Mouse (Mus musculus) liver, postnatal 0 days (tissue): ENCODE data around the gene Gm49405. TPM values are rescaled to one million over a fixed set of nuclear protein-coding genes. Genes with fewer than 3 reads are reported as not detected.
"Not testable (repeated sequence)": the region's sequence is repeated elsewhere in the genome, so short reads cannot be mapped to it uniquely, and the experiment has no call there.

ENCODE experiments used
- ATAC-seq: fragments of 200-750 bp; cut with Nextera tagmentation; 2 replicates; pipeline ENCODE4 v1.8.0; 2017; ENCODE audit warnings: mild to moderate bottlenecking, moderate library complexity
- DNase-seq: peaks from one replicate; pipeline ENCODE4 v3.0.0-alpha.2; 2016
- H3K27ac ChIP-seq: fragments of 300-500 bp; sonication (generic); 2 replicates; pipeline ENCODE4 v1.5.1; 2014; ENCODE audit warnings: antibody characterized with exemption, moderate library complexity, mild to moderate bottlenecking, low read depth
- H3K27me3 ChIP-seq: fragments of 300-500 bp; sonication (generic); 2 replicates; pipeline ENCODE4 v1.6.1; 2014; ENCODE audit warnings: low read length, control low read depth, mixed read lengths; ENCODE audit not compliant: insufficient read depth
- H3K36me3 ChIP-seq: fragments of 300-500 bp; sonication (generic); replicated peaks from 2 replicates; pipeline ENCODE4 v1.6.1; 2014; ENCODE audit warnings: mild to moderate bottlenecking, control low read depth, low read length, moderate library complexity, mixed read lengths; ENCODE audit not compliant: insufficient read depth
- H3K4me1 ChIP-seq: fragments of 300-500 bp; sonication (generic); 2 replicates; pipeline ENCODE4 v1.6.1; 2014; ENCODE audit warnings: antibody characterized with exemption, mild to moderate bottlenecking, control low read depth; ENCODE audit not compliant: insufficient read depth
- H3K4me2 ChIP-seq: fragments of 300-500 bp; sonication (generic); 2 replicates; pipeline ENCODE4 v1.6.1; 2014; ENCODE audit warnings: low read depth, mild to moderate bottlenecking, low read length, moderate library complexity, mixed read lengths
- H3K4me3 ChIP-seq: fragments of 300-500 bp; sonication (generic); 2 replicates; pipeline ENCODE4 v1.5.1; 2014; ENCODE audit warnings: low read depth, low read length
- H3K9ac ChIP-seq: fragments of 300-500 bp; sonication (generic); replicated peaks from 2 replicates; pipeline ENCODE4 v1.6.1; 2014; ENCODE audit warnings: mild to moderate bottlenecking, moderate library complexity
- H3K9me3 ChIP-seq: fragments of 300-500 bp; sonication (generic); 2 replicates; pipeline ENCODE4 v1.6.1; 2016; ENCODE audit warnings: mild to moderate bottlenecking, control low read depth, low read length, mixed read lengths
- CTCF ChIP-seq: sonication (generic); IDR thresholded peaks from 2 replicates; pipeline ENCODE4 v1.5.1; 2016; ENCODE audit warnings: antibody characterized with exemption, low read depth
- EP300 ChIP-seq: IDR thresholded peaks from 2 replicates; pipeline ENCODE4 v1.6.1; 2016; ENCODE audit warnings: antibody characterized with exemption, low read depth, mild to moderate bottlenecking
- WGBS: fragments of 180-500 bp; shearing (Covaris S2); extraction: QIAGEN DNeasy Blood & Tissue Kit; methylation state at CpG from one replicate; pipeline ENCODE4 v1.1.7; 2014; ENCODE audit not compliant: insufficient replicate concordance; 5-methylcytosine and 5-hydroxymethylcytosine counted together
- polyA plus RNA-seq: library from polyadenylated mRNA; unstranded; fragments of >200 nt; fragmentation: Nextera tagmentation; extraction: Ambion mirVana; gene quantifications from 2 replicates; pipeline ENCODE4 v1.2.1, GENCODE M21; 2015

The Gm49405 gene
- polyA plus RNA-seq, 1 experiment from 2014 or later: 0.49 TPM

- peak overlapping the region; percentile 90 for H3K27ac ChIP-seq
- no peaks in the 10 kb centered on the region for H3K27me3 ChIP-seq
- peak; percentile 53 for DNase-seq
- no peaks in the 10 kb centered on the region for H3K9me3 ChIP-seq
- peaks cover 13% of the 10 kb centered on the region; the same call in 1 of the 2 replicates for H3K4me1 ChIP-seq
- WGBS: 47% methylated on average over 8 of the region's 8 CpGs
- TF ChIP-seq CTCF (no peak), EP300 (peak; percentile 47)
- no peaks in the 10 kb centered on the region for H3K36me3 ChIP-seq
- peak overlapping the region; percentile 48 for H3K4me2 ChIP-seq
- 0 out of 2 replicates have a peak overlapping the region, but pooled peaks have one; percentile 5 for H3K4me3 ChIP-seq
- no peak overlapping the region; the same call in 1 of the 2 replicates for H3K9ac ChIP-seq
- ATAC-seq: peak; percentile 27
These were observed 46.4 kb downstream of the Gm49405 start for GRCm38 (mm10) chr19:4046866-4047254.

DNA sequence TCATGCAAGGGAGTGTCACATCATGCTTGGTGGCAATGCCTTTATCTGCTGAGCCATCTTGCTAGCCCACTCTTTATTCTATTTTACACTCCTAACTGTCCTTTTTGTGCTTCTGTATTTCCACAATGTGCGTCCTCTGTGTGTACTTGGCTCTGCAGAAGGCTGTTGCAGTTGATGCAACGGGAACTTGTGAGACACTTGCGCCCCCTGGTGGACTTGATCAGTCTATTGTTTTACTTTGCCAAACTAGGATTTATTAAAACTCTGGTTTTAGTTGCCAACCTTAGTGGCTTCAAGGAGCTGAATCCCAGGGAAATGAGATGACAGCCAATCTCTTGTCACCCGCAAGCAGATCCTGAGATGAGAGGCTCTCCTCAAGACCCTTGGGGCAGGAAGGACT, 47.4 kb downstream of the Gm49405 start:
- no peak for ATAC-seq
- DNase-seq: peak; percentile 89
- Histone ChIP-seq H3K27me3 (no peaks in the 10 kb centered on the region), H3K4me2 (peak overlapping the region; percentile 48), H3K27ac (no peak overlapping the region), H3K36me3 (no peaks in the 10 kb centered on the region), H3K4me3 (0 out of 2 replicates have a peak overlapping the region, but pooled peaks have one; percentile 5), H3K4me1 (peaks cover 13% of the 10 kb centered on the region; the same call in 1 of the 2 replicates), H3K9me3 (no peaks in the 10 kb centered on the region), H3K9ac (no peak overlapping the region)
- peak; percentile 94 for TF ChIP-seq CTCF
- no peak for TF ChIP-seq EP300
- 21% methylated on average over 4 of the region's 4 CpGs for WGBS

- peaks cover 13% of the 10 kb centered on the region; the same call in 1 of the 2 replicates for H3K4me1 ChIP-seq
- not testable (repeated sequence) for H3K27me3 ChIP-seq, H3K9me3 ChIP-seq, H3K27ac ChIP-seq, ATAC-seq, H3K36me3 ChIP-seq, H3K4me2 ChIP-seq, H3K4me3 ChIP-seq, DNase-seq, H3K9ac ChIP-seq
- peak; percentile 48 for TF ChIP-seq CTCF
- 79% methylated on average over 5 of the region's 5 CpGs for WGBS
These were observed 48.6 kb downstream of the Gm49405 start for GRCm38 (mm10) chr19:4049069-4049468.

- Histone ChIP-seq H3K9ac (no peak overlapping the region), H3K27ac (no peak overlapping the region), H3K36me3 (no peaks in the 10 kb centered on the region), H3K4me1 (peaks cover 20% of the 10 kb centered on the region; the same call in 1 of the 2 replicates), H3K9me3 (no peaks in the 10 kb centered on the region), H3K4me3 (no peak overlapping the region), H3K27me3 (no peaks in the 10 kb centered on the region), H3K4me2 (no peak overlapping the region)
- no peak for ATAC-seq
- DNase-seq: no peak
- WGBS: 94% methylated on average over 5 of the region's 5 CpGs
- TF ChIP-seq CTCF (peak; percentile 51), EP300 (no peak)
These were observed 50.6 kb downstream of the Gm49405 start for GRCm38 (mm10) chr19:4051016-4051415.

- Histone ChIP-seq H3K4me1 (peaks cover 23% of the 10 kb centered on the region; the same call in 1 of the 2 replicates), H3K9ac (no peak overlapping the region), H3K4me2 (no peak overlapping the region), H3K36me3 (no peaks in the 10 kb centered on the region), H3K4me3 (no peak overlapping the region), H3K9me3 (no peaks in the 10 kb centered on the region), H3K27ac (no peak overlapping the region), H3K27me3 (no peaks in the 10 kb centered on the region)
- ATAC-seq (no peak), DNase-seq (peak; percentile 81)
- 49% methylated on average over 10 of the region's 10 CpGs for WGBS
- TF ChIP-seq EP300 (no peak), CTCF (peak; percentile 92)
These were observed 51.5 kb downstream of the Gm49405 start for GRCm38 (mm10) chr19:4051741-4052515.

- no peak overlapping the region for H3K4me3 ChIP-seq
- WGBS: 68% methylated on average over 5 of the region's 5 CpGs
- H3K9ac ChIP-seq: 0 out of 2 replicates have a peak overlapping the region, but pooled peaks have one; percentile 2
- no peaks in the 10 kb centered on the region for H3K27me3 ChIP-seq
- TF ChIP-seq CTCF: no peak
- no peak for TF ChIP-seq EP300
- no peaks in the 10 kb centered on the region for H3K9me3 ChIP-seq
- DNase-seq (no peak), ATAC-seq (no peak)
- H3K27ac ChIP-seq: 0 out of 2 replicates have a peak overlapping the region, but pooled peaks have one; percentile 18
- peaks cover 21% of the 10 kb centered on the region for H3K4me1 ChIP-seq
- H3K4me2 ChIP-seq: no peak overlapping the region
- H3K36me3 ChIP-seq: no peaks in the 10 kb centered on the region
These were observed 52.1 kb downstream of the Gm49405 start for GRCm38 (mm10) chr19:4052516-4053030.
